Mouse (Mus musculus): ENCODE measurements around the gene Ncoa7. TPM values are rescaled to one million over a fixed set of nuclear protein-coding genes. Genes with fewer than 3 reads are reported as not detected.

The Ncoa7 gene
- total RNA-seq, 2 experiments from 2014 or later: 4.9 to 5.2 TPM

GRCm38 (mm10) chr10:30624161-30625019 is 178.7 kb downstream of the Ncoa7 start:
- intact Hi-C loops (cut with DNase I; ENCODE audit: low total_unique reads): no loop called here

GRCm38 (mm10) chr10:30622928-30623327 is 180.2 kb downstream of the Ncoa7 start:
- no peak for DNase-seq
- intact Hi-C loops (cut with DNase I; ENCODE audit: low total_unique reads): no loop called here

More at GRCm38 (mm10) chr10:30624161-30625019, 178.7 kb downstream of the Ncoa7 start:
- no peak for DNase-seq

GRCm38 (mm10) chr10:30618918-30619210 is 184.3 kb downstream of the Ncoa7 start:
- intact Hi-C loops (cut with DNase I; ENCODE audit: low total_unique reads): no loop called here
- DNase-seq: no peak

DNA sequence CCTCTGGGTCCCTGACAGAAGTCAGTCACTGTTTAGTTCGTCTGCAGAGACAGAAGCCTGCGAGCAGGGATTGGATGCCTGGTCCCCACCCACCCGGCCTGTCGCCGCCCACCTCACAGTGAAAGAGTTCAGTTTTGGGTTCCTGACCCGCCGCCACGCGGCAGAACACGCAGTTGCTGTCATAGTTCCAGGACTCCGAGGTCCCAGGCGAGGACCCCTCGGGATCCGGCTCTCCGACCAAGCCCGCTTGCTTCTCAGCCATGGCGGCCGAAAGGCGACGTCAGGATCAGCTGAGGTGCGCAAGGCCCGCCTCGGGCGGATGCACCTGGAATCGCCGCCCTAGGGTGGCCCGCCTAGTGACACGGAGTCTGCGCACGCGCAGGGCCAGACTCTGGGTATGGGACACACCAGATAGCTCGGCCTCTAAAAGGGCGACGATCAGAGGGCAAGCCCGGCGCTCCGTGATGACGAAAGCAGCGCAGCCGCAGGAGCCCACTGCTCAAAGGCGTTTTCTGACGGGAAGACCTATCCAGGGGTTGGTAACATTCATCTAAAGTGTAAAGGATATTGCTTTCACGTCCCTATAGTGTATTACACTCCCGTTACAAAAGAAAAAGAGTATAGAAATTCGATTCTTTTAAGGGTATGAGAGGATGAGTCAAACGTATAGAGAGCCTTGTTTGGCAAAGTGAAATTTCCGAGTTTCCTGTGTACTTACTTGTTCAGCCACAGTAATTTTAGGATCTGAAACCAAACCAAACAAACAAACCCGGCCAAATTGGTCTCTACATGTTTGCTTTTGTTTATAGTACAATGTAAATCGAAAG is 184.8 kb downstream of the Ncoa7 start:
- intact Hi-C loops (cut with DNase I; ENCODE audit: low total_unique reads): no loop called here
- peak; percentile 99 for DNase-seq

DNA sequence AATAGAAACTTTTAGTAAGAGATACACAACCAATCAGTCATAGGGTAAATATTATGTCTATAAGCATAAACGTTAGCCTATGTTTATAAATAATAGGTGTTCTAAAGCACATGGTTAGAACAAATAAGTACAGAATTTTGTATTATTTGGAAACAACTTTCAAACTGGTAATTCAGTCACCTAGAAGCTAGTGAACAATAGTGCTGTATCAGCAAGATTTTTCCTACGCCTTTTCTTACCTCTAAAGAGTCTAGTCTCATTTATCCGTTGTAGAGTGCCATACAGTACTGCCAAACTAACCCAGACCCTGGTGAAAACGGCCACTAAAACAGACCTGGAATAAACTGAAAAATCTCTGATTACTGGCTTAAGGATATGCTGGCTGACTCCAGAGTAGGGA is 190.1 kb downstream of the Ncoa7 start:
- no peak for DNase-seq
- intact Hi-C loops (cut with DNase I; ENCODE audit: low total_unique reads): no loop called here

DNA sequence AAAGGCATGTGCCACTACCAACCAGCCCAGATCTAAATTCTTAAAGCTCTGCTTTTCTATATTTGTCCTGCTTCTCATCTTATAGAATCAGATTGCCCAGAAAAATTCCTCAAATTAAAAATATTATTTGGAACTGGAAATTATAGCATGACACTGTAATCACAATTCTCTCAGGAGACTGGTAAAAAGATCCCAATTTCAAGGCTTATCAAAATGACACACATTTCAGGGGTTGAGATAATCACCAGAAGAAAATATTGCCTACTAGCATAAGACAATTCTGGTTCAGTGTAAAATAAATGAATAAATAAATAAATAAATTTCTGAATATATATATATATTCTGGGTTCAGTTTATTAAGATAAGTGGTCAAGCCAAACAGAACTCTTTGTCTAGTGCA is 193.5 kb downstream of the Ncoa7 start:
- intact Hi-C loops (cut with DNase I; ENCODE audit: low total_unique reads): no loop called here
- no peak for DNase-seq

- intact Hi-C loops (cut with DNase I; ENCODE audit: low total_unique reads): no loop called here
- no peak for DNase-seq
These were observed 195.0 kb downstream of the Ncoa7 start for GRCm38 (mm10) chr10:30608109-30608508.

GRCm38 (mm10) chr10:30600542-30600966 is 202.6 kb downstream of the Ncoa7 start, which contains the start of gene Trmt11:
Gene Trmt11 (minus strand): TSS chr10:30600749.
- intact Hi-C loops (cut with DNase I; ENCODE audit: low total_unique reads): no loop called here
- peak; percentile 92 for DNase-seq

GRCm38 (mm10) chr10:30600094-30600534 is 203.0 kb downstream of the Ncoa7 start:
- DNase-seq: no peak
- intact Hi-C loops (cut with DNase I; ENCODE audit: low total_unique reads): no loop called here

DNA sequence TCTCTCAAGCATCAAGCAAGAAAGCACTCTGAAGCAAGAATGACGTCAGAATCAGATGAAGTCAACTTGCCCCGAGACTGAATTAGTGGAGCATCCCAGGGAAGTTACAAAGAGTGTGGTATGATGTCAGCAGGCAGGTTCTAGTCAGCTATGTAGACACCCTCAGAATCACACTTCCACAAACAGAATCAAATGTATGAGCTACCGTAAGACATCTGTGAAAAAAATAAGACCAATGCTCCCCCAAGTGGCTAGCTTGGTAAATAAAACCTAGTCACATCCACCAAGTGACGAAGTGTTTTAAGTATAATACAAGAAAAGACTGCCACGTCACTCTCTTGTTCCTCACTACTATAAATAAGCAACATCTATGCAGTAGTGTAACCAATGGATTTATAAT is 216.1 kb downstream of the Ncoa7 start:
- no peak for DNase-seq
- intact Hi-C loops (cut with DNase I; ENCODE audit: low total_unique reads): no loop called here

GRCm38 (mm10) chr10:30585691-30586090 is 217.4 kb downstream of the Ncoa7 start:
- intact Hi-C loops (cut with DNase I; ENCODE audit: low total_unique reads): no loop called here
- DNase-seq: no peak

Other genes starting within 250 kb of the Ncoa7 start
- gene Trmt11, start 202.6 kb downstream of the Ncoa7 start, total RNA-seq (2021): 1 to 10 TPM; 3.6 to 4.0 TPM
- 10 to 100 TPM; 38.1 to 44.6 TPM for gene Hint3, start 173.7 kb downstream of the Ncoa7 start, total RNA-seq (2021)
- gene Hey2, start 39.5 kb upstream of the Ncoa7 start, total RNA-seq (2021): 1 to 10 TPM in 1 of 2 experiments, under 1 TPM in 1; 0.73 to 1.0 TPM

All from gastrocnemius, postnatal 14 days (tissue).